Mouse (Mus musculus) liver, embryonic 15.5 days (tissue): ENCODE measurements around the gene Atpaf2. TPM values are rescaled to one million over a fixed set of nuclear protein-coding genes. Genes with fewer than 3 reads are reported as not detected.

ENCODE experiments used
- ATAC-seq: fragments of 200-750 bp; cut with Nextera tagmentation; 2 replicates; pipeline ENCODE4 v1.8.0; 2017; ENCODE audit warnings: moderate number of reproducible peaks, mild to moderate bottlenecking, moderate library complexity; ENCODE audit not compliant: insufficient read depth
- H3K27ac ChIP-seq: fragments of 300-500 bp; sonication (generic); replicated peaks from 2 replicates; pipeline ENCODE4 v1.5.1; 2015; ENCODE audit warnings: mild to moderate bottlenecking, inconsistent platforms
- H3K27me3 ChIP-seq: fragments of 300-500 bp; sonication (generic); 2 replicates; pipeline ENCODE4 v1.6.1; 2015; ENCODE audit warnings: mild to moderate bottlenecking, inconsistent platforms
- H3K36me3 ChIP-seq: fragments of 300-500 bp; sonication (generic); replicated peaks from 2 replicates; pipeline ENCODE4 v1.6.1; 2015; ENCODE audit warnings: moderate library complexity, mild to moderate bottlenecking, inconsistent platforms
- H3K4me1 ChIP-seq: fragments of 300-500 bp; sonication (generic); replicated peaks from 2 replicates; pipeline ENCODE4 v1.6.1; 2015; ENCODE audit warnings: inconsistent platforms
- H3K4me2 ChIP-seq: fragments of 300-500 bp; sonication (generic); 2 replicates; pipeline ENCODE4 v1.6.1; 2015; ENCODE audit warnings: moderate library complexity, mild to moderate bottlenecking, inconsistent platforms
- H3K4me3 ChIP-seq: fragments of 300-500 bp; sonication (generic); replicated peaks from 2 replicates; pipeline ENCODE4 v1.5.1; 2015; ENCODE audit warnings: mild to moderate bottlenecking, inconsistent platforms
- H3K9ac ChIP-seq: fragments of 300-500 bp; sonication (generic); 2 replicates; pipeline ENCODE4 v1.6.1; 2015; ENCODE audit warnings: moderate library complexity, mild to moderate bottlenecking, inconsistent platforms
- H3K9me3 ChIP-seq: fragments of 300-500 bp; sonication (generic); replicated peaks from 2 replicates; pipeline ENCODE4 v1.6.1; 2016; ENCODE audit warnings: inconsistent platforms
- WGBS: fragments of 180-500 bp; shearing (Covaris S2); methylation state at CpG from one replicate; pipeline ENCODE4 v1.1.7; 2015; ENCODE audit warnings: mixed read lengths; ENCODE audit not compliant: insufficient replicate concordance; 5-methylcytosine and 5-hydroxymethylcytosine counted together
- polyA plus RNA-seq: library from polyadenylated mRNA; unstranded; fragments of >200 nt; fragmentation: Nextera tagmentation; extraction: Ambion mirVana; gene quantifications from 2 replicates; pipeline ENCODE4 v1.2.1, GENCODE M21; 2015

Atpaf2 gene
- polyA plus RNA-seq, 1 experiment from 2014 or later, result 29.7 TPM

DNA sequence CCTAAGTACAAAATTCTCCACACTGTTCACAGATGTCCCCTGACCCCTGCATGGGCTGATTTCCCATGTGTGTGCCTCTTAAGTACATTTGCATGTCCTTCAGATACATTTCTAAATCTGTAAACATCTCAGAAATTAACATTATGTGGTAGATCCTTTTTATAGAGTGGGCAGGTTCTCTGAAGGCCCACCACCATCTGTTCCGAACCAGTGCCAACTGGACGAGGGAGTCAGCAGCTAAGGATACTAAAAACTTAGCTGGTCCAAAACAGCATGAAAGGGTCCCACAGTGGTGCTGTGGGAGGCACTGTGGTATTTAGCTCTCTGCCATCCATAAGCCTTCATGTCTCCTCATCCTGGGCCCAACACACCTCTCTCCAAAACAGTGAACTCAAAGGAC is 21.1 kb downstream of the Atpaf2 start:
- H3K36me3 ChIP-seq, result peaks cover 25% of the 10 kb centered on the region

DNA sequence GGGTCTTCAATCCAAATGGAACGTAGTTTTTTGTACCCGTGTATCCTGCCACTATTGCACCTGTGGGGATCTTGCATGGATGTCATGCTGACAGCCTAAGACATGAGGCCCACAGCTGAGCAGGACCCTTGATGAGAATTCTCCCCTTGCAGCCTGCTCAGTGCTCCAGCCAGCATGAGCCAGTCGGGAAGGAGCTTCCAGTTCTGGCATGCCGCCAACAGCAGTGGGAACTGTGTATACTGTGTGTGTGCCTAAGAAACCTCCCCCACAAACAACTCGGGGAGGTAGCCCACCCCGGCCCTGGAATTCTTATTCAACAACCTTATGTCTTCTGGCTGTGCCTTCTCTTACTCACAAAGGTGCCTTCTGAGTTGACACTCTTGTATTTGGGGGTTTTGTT is 21.7 kb downstream of the Atpaf2 start:
- WGBS, result 66% methylated on average over 6 of the region's 6 CpGs
- Histone ChIP-seq H3K4me1 (no peaks in the 10 kb centered on the region), H3K4me3 (no peak overlapping the region), H3K27ac (no peak overlapping the region), H3K4me2 (no peak overlapping the region), H3K27me3 (no peaks in the 10 kb centered on the region), H3K9me3 (no peaks in the 10 kb centered on the region), H3K9ac (no peak overlapping the region), H3K36me3 (peaks cover 18% of the 10 kb centered on the region)
- ATAC-seq, result no peak

More for the DNA sequence above, 21.1 kb downstream of the Atpaf2 start:
- WGBS, result 70% methylated on average over 2 of the region's 2 CpGs
- no peak overlapping the region for H3K4me2 ChIP-seq
- no peaks in the 10 kb centered on the region for H3K9me3 ChIP-seq
- no peak overlapping the region for H3K9ac ChIP-seq
- H3K27me3 ChIP-seq, result no peaks in the 10 kb centered on the region
- no peaks in the 10 kb centered on the region for H3K4me1 ChIP-seq
- no peak overlapping the region for H3K27ac ChIP-seq
- no peak for ATAC-seq
- H3K4me3 ChIP-seq, result no peak overlapping the region

DNA sequence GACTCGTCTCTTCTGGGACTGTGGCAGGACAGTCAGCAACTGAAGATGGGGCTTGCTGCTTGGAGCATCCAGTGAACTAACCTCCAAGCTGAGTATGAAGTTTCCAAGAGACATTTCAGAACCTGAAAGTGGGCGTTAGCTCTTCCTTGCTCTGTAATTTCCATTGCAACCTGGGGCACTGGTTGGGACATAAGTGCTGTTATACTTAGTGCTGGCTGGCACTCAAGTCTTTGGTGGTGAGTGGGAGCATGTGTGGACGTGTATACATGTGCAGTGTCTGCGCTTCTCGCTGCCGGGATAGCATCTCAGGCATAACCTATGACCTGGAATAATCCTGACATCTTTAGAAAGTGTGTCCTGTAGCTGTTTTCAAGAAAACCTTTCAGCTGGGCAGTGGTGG is 26.9 kb downstream of the Atpaf2 start:
- H3K27me3 ChIP-seq, result no peaks in the 10 kb centered on the region
- no peaks in the 10 kb centered on the region for H3K36me3 ChIP-seq
- no peak overlapping the region for H3K27ac ChIP-seq
- no peak overlapping the region for H3K4me2 ChIP-seq
- no peaks in the 10 kb centered on the region for H3K9me3 ChIP-seq
- no peak overlapping the region for H3K9ac ChIP-seq
- WGBS, result 67% methylated on average over 6 of the region's 6 CpGs
- ATAC-seq, result no peak
- no peaks in the 10 kb centered on the region for H3K4me1 ChIP-seq
- no peak overlapping the region for H3K4me3 ChIP-seq

DNA sequence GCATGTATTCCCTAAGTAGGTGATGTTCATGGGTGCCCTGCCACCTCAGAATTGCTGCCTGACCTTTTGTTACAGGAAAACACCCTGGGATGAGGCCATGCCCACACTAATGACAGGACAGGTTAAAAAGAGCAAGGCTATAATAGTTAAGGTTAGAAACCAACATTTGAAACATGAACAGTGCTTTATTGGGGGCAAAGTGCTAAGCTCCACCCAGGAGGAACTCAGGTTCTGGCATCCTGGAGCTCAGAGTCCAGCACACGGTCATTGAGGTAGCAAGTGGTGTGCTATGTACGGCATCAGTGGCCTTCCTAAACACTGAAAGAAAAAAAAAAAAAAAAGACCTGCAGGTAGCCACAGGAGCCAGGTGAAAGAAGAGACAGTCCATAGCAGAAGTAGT is 30.3 kb downstream of the Atpaf2 start:
- 58% methylated on average over 2 of the region's 2 CpGs for WGBS
- peaks cover 25% of the 10 kb centered on the region for H3K27me3 ChIP-seq
- H3K9me3 ChIP-seq, result no peaks in the 10 kb centered on the region
- H3K4me1 ChIP-seq, result no peaks in the 10 kb centered on the region
- no peak overlapping the region for H3K27ac ChIP-seq
- H3K9ac ChIP-seq, result no peak overlapping the region
- no peak overlapping the region for H3K4me2 ChIP-seq
- H3K36me3 ChIP-seq, result no peaks in the 10 kb centered on the region
- H3K4me3 ChIP-seq, result no peak overlapping the region
- no peak for ATAC-seq

DNA sequence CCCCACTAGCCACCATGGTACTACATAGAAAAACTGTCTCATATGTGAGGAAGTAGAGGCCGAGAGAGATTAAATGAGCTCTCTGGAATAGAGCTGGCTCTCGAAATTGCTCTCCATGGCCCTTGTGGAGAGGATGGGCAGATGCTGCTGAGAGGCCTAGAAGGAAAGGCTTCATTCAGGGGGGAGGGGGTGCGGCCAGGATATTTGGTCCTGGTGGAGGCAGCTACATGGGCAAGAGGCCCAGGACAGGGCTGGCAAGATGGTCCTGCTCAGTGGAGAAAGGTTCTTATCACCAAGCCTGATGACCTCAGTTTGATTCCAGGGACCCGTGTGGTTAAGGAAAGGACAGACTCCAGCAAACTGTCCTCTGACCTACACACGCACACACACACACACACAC is 32.3 kb downstream of the Atpaf2 start:
- Histone ChIP-seq H3K36me3 (no peaks in the 10 kb centered on the region), H3K4me1 (no peaks in the 10 kb centered on the region), H3K9me3 (no peaks in the 10 kb centered on the region), H3K4me2 (no peak overlapping the region), H3K9ac (no peak overlapping the region), H3K27ac (no peak overlapping the region), H3K4me3 (no peak overlapping the region), H3K27me3 (peaks cover 25% of the 10 kb centered on the region)
- WGBS, result 62% methylated on average over 5 of the region's 5 CpGs
- no peak for ATAC-seq

DNA sequence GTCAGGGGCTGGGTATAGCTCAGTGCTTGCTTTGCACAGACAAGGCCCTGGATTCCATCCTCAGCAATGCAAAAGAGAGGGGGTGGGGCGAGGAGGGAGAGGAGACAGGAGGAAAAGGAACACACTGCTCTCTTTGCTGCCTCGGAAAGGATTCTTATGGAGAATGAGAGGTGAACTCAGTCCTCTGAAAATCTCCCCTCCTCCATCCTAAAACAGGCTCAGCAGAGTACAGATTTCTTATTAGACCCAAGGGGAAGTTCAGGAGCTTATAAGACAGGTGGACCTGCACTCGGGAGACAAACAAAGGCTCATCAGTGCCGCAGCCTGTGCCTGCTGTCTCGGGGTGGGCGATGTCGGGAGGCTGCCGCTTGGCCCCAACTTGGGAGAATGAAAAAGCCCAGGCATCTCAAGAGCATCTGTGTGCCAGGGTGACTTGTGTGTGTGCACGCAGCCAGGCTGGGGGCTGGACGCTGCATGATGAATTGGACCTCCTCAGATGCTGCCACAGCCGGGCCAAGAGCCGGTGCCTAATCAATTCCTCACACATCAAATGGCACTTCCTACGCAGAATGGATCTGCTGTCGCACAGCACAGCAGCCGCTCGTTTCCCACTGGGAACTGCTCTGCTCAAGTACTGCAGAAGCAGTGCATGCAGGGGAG is 33.4 kb downstream of the Atpaf2 start:
- no peak for ATAC-seq
- Histone ChIP-seq H3K36me3 (no peaks in the 10 kb centered on the region), H3K27me3 (peaks cover 25% of the 10 kb centered on the region), H3K4me3 (no peak overlapping the region), H3K9me3 (no peaks in the 10 kb centered on the region), H3K4me2 (no peak overlapping the region), H3K9ac (no peak overlapping the region), H3K27ac (no peak overlapping the region), H3K4me1 (no peaks in the 10 kb centered on the region)
- 23% methylated on average over 16 of the region's 16 CpGs for WGBS

DNA sequence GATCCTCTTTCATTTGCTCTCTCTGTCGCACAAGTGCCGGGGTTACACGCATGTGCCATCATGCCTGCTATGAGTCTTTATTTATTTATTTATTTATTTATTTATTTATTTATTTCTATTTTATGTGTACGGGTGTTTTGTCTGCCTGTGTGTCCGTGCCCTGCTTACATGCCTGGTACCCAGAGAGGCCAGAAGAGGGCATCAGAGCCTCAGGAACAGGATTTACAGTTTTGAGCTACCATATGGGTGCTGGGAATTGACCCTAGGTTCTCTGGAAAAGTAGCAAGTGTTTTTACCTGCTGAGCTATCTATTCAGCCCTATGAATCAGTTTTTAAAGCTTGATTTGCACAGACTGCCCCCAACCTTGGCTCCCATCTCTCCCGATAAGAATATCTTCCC is 34.7 kb downstream of the Atpaf2 start:
- H3K9me3 ChIP-seq, result no peaks in the 10 kb centered on the region
- 75% methylated on average over 6 of the region's 6 CpGs for WGBS
- no peaks in the 10 kb centered on the region for H3K4me1 ChIP-seq
- H3K27ac ChIP-seq, result no peak overlapping the region
- no peaks in the 10 kb centered on the region for H3K36me3 ChIP-seq
- H3K27me3 ChIP-seq, result peaks cover 25% of the 10 kb centered on the region
- no peak overlapping the region for H3K4me3 ChIP-seq
- no peak overlapping the region for H3K4me2 ChIP-seq
- H3K9ac ChIP-seq, result no peak overlapping the region
- ATAC-seq, result no peak

DNA sequence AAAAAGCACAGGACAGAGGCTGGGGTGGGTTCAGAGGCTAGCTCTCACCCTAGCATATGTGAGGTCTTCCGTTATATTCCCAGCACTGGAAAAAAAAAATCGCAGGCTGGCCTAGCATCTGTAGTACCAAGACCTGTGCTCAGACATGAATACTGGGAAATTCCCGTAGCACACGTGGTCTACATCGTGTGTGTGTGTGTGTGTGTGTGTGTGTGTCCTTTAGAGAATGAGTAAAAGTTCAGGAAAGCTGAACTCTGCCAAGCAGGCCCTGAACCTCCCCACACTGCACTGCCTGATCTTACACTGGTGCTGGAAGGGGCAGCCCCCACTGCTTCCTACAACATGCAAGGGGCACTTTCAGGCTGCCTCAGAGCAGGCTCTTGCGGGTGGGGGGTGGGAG is 43.8 kb downstream of the Atpaf2 start:
- 70% methylated on average over 6 of the region's 6 CpGs for WGBS
- H3K9me3 ChIP-seq, result no peaks in the 10 kb centered on the region
- no peak overlapping the region for H3K27ac ChIP-seq
- no peak overlapping the region for H3K4me3 ChIP-seq
- no peak for ATAC-seq
- no peaks in the 10 kb centered on the region for H3K36me3 ChIP-seq
- no peak overlapping the region for H3K9ac ChIP-seq
- H3K27me3 ChIP-seq, result no peaks in the 10 kb centered on the region
- H3K4me1 ChIP-seq, result no peaks in the 10 kb centered on the region
- H3K4me2 ChIP-seq, result no peak overlapping the region

DNA sequence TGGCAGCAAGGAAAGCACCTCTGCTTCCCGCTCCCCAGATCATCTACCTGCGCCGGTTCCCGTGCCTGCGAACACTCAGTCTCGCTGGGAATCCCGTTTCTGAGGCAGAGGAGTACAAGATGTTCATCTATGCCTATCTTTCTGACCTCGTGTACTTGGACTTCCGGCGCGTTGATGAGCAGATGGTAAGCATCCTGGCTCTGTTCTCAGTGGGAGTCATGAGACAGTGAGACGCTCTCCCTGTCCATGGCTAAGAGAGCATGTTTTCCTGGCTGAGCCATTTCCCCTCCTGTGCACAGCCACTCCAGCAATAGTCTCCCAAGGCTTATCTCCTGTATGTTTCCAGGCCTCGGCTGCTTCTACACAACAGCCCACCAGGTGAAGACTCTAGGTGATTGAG is 47.8 kb downstream of the Atpaf2 start:
- Histone ChIP-seq H3K4me1 (no peaks in the 10 kb centered on the region), H3K36me3 (no peaks in the 10 kb centered on the region), H3K4me2 (no peak overlapping the region), H3K27ac (no peak overlapping the region), H3K9me3 (no peaks in the 10 kb centered on the region), H3K4me3 (no peak overlapping the region), H3K9ac (no peak overlapping the region), H3K27me3 (peaks cover 12% of the 10 kb centered on the region; the same call in 1 of the 2 replicates)
- WGBS, result 73% methylated on average over 13 of the region's 13 CpGs
- ATAC-seq, result no peak

DNA sequence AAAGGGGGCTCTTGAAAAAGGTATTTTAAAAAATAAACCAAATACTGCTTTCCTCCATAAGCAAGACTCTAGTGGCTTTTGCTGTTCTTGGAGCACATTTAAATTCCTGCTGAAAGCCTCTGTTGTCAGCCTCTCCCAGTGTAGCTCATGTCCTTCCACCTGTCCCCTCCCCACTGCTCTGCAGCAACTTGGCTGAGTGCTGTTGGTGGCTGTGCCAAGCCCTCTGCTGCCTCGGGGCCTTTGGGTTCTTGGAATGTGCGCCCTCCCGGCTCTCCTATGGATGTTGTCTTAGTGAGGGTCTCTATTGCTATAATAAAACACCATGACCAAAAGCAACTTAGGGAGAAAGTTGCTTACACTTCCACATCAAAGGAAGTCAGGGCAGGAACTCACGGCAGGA is 48.8 kb downstream of the Atpaf2 start:
- ATAC-seq, result no peak
- no peak overlapping the region for H3K9ac ChIP-seq
- peaks cover 12% of the 10 kb centered on the region; the same call in 1 of the 2 replicates for H3K27me3 ChIP-seq
- H3K36me3 ChIP-seq, result no peaks in the 10 kb centered on the region
- H3K27ac ChIP-seq, result no peak overlapping the region
- H3K4me3 ChIP-seq, result no peak overlapping the region
- WGBS, result 63% methylated on average over 4 of the region's 4 CpGs
- no peaks in the 10 kb centered on the region for H3K4me1 ChIP-seq
- no peaks in the 10 kb centered on the region for H3K9me3 ChIP-seq
- no peak overlapping the region for H3K4me2 ChIP-seq

DNA sequence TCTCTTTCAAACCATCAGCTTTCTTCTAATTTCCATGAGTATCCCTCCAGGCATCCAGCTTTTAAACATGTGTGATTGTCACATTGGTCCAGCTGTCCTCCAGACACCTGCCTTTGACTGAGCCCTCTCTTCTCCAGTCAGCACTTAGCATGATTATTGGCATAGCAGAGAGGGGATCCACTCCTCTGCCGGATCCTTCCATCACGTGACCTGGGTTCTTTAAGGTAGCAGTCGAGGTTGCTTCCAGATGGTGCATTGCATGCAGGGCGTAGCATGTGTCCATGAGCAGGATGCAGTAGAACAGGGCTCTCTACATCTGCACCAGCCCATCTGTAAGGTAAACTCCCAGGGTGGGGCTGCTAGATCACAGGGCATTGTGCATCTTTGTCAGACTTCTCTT is 49.3 kb downstream of the Atpaf2 start:
- H3K27ac ChIP-seq, result no peak overlapping the region
- H3K4me3 ChIP-seq, result no peak overlapping the region
- peaks cover 12% of the 10 kb centered on the region; the same call in 1 of the 2 replicates for H3K27me3 ChIP-seq
- no peaks in the 10 kb centered on the region for H3K36me3 ChIP-seq
- H3K9me3 ChIP-seq, result no peaks in the 10 kb centered on the region
- no peak overlapping the region for H3K9ac ChIP-seq
- no peak for ATAC-seq
- no peak overlapping the region for H3K4me2 ChIP-seq
- WGBS, result 58% methylated on average over 4 of the region's 4 CpGs
- no peaks in the 10 kb centered on the region for H3K4me1 ChIP-seq

DNA sequence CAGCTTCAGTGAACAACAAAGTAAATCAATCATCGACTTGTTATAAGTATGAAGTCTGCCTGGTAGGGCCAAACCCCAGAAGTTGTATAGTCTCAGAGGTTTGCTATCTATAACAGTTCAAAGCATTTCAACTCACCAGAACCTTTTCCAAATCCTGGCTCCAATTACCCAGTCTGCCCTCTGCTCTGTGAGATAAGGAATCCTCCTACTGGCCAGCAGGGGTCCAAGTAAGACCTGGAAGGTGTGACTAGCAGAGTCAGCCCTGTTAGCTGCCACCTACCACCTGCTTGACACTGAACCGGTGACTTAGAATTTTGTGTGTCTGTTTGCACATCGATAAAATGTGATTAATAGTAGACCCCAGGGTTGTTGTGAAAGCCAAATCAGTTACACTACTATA is 51.0 kb downstream of the Atpaf2 start:
- no peaks in the 10 kb centered on the region for H3K4me1 ChIP-seq
- H3K27me3 ChIP-seq, result peaks cover 12% of the 10 kb centered on the region; the same call in 1 of the 2 replicates
- H3K4me2 ChIP-seq, result no peak overlapping the region
- no peaks in the 10 kb centered on the region for H3K36me3 ChIP-seq
- H3K4me3 ChIP-seq, result no peak overlapping the region
- WGBS, result 52% methylated on average over 3 of the region's 3 CpGs
- no peak overlapping the region for H3K9ac ChIP-seq
- H3K9me3 ChIP-seq, result no peaks in the 10 kb centered on the region
- H3K27ac ChIP-seq, result no peak overlapping the region
- no peak for ATAC-seq
